In the genomic region with DNA sequence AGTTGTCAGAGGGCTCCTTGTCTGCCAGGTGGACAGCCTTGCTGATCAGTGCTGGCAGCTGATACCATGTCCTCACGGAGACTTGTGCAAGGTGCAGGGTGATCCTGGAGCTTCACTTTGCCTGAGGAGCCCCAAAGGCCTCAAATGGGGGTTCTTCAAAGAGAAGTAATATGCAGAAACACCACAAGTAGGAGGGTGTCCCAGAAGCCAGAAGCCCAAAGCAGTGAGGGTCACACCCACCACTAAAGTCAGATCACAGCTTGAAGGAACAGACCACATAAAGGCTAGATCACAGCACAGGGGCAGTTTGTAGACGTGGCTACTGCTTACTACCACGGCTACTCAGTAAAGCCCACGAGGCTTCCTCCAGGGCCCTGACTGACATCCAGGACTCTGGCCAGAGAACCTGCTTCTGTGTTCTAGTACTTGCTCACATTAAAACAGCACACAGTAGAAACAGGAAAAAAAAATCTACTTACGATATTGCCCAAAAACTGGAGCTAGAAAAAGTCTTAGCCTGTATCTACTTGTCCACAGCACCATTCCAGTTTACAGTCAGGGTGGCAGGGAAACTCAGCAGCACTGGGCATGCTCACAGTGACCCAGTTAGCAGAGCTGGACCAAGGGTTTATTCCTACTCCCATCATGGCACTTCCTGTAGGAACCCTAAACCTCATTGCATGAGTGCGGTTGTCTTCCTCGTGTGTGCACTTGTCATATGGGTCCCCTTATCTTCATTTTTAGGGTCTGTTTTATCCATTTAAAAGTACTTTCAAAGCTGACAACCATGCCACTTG, we compare ENCODE assay signal across 10 mouse cellular contexts. TPM values are rescaled to one million over a fixed set of nuclear protein-coding genes. Genes with fewer than 3 reads are reported as not detected.
DNase-seq lines count a peak whose midpoint lies in the region; ATAC-seq lines count a peak whose summit lies in the region.
"Had no signal": no experiment of that assay in that cellular context is flagged by ENCODE, and none has a peak within 500 bp of the region (broad histone marks: within the 10 kb centered on the region; RNA-seq: fewer than 3 reads in every experiment).

No protein-coding gene starts in this region.

- intact Hi-C loops in gastrocnemius, postnatal 14 days (cut with DNase I; ENCODE audit: low total_unique reads): no loop called here

- no peak overlapping the region for H3K4me3 ChIP-seq in embryonic facial prominence, embryonic 14.5 days (ENCODE audit: low read depth, low read length)
- no peak overlapping the region for H3K4me3 ChIP-seq in liver, embryonic 11.5 days (ENCODE audit: low read depth, low read length)
- H3K4me3 ChIP-seq: embryonic facial prominence, embryonic 13.5 days; limb, embryonic 15.5 days had no signal

- no peaks in the 10 kb centered on the region for H3K36me3 ChIP-seq in embryonic facial prominence, embryonic 14.5 days (ENCODE audit: control insufficient read depth, insufficient read depth, low read length)
- H3K36me3 ChIP-seq in liver, embryonic 11.5 days (ENCODE audit: control insufficient read depth, insufficient read depth, low read length): no peaks in the 10 kb centered on the region
- H3K36me3 ChIP-seq: embryonic facial prominence, embryonic 13.5 days; limb, embryonic 15.5 days had no signal

- H3K4me2 ChIP-seq in embryonic facial prominence, embryonic 14.5 days (ENCODE audit: low read depth, low read length): no peak overlapping the region
- H3K4me2 ChIP-seq in liver, embryonic 11.5 days: peak overlapping the region; percentile 48
- H3K4me2 ChIP-seq: embryonic facial prominence, embryonic 13.5 days; limb, embryonic 15.5 days had no signal

- H3K27ac ChIP-seq in embryonic facial prominence, embryonic 14.5 days (replicated peaks; ENCODE audit: low read depth, low read length): 0 out of 2 replicates have a peak overlapping the region, but pooled peaks have one; percentile 64
- H3K27ac ChIP-seq in liver, embryonic 11.5 days (ENCODE audit: low read depth, low read length): peak overlapping the region; percentile 47

- no peaks in the 10 kb centered on the region for H3K9me3 ChIP-seq in embryonic facial prominence, embryonic 14.5 days (ENCODE audit: control insufficient read depth, low read length)
- no peaks in the 10 kb centered on the region for H3K9me3 ChIP-seq in liver, embryonic 11.5 days (ENCODE audit: control insufficient read depth, low read length)
- H3K9me3 ChIP-seq: embryonic facial prominence, embryonic 13.5 days; limb, embryonic 15.5 days had no signal

- ATAC-seq in embryonic facial prominence, embryonic 14.5 days (ENCODE audit: low read depth): no peak
- peak; percentile 74 for ATAC-seq in liver, embryonic 11.5 days (replicated peaks; ENCODE audit: low FRiP score)

- no peak overlapping the region for H3K9ac ChIP-seq in embryonic facial prominence, embryonic 14.5 days (ENCODE audit: low read depth, low read length)
- 0 out of 2 replicates have a peak overlapping the region, but pooled peaks have one; percentile 16 for H3K9ac ChIP-seq in liver, embryonic 11.5 days (ENCODE audit: low read depth, low read length)
- H3K9ac ChIP-seq: embryonic facial prominence, embryonic 13.5 days; limb, embryonic 15.5 days had no signal

- peak; percentile 92 for DNase-seq in heart, adult 11 months
- no peak for DNase-seq in heart, adult 9 months (ENCODE audit: low spot score in 2 of 2)
- peak; percentile 5 for DNase-seq in 3T3-L1 (ENCODE audit: low read depth, low spot score)
- no peak for DNase-seq in embryonic facial prominence, embryonic 14.5 days (ENCODE audit: low spot score)
- DNase-seq in liver, embryonic 11.5 days (ENCODE audit: low spot score): no peak
- DNase-seq in T-cell, adult 2 months (ENCODE audit: low spot score): no peak
- no peak for DNase-seq in urinary bladder, postnatal 14 days (ENCODE audit: low spot score)
- DNase-seq in gastrocnemius, postnatal 14 days: no peak

- WGBS in embryonic facial prominence, embryonic 14.5 days: 63% methylated on average over 7 of the region's 7 CpGs
- 53% methylated on average over 7 of the region's 7 CpGs for WGBS in liver, embryonic 11.5 days

- H3K4me1 ChIP-seq in embryonic facial prominence, embryonic 14.5 days (ENCODE audit: control insufficient read depth, insufficient read depth, low read length): peaks cover 17% of the 10 kb centered on the region
- H3K4me1 ChIP-seq in liver, embryonic 11.5 days (replicated peaks; ENCODE audit: control insufficient read depth, insufficient read depth, low read length): peaks cover 33% of the 10 kb centered on the region

- no peaks in the 10 kb centered on the region for H3K27me3 ChIP-seq in embryonic facial prominence, embryonic 14.5 days (replicated peaks; ENCODE audit: control insufficient read depth, insufficient read depth, low read length)
- H3K27me3 ChIP-seq in liver, embryonic 11.5 days (replicated peaks; ENCODE audit: control insufficient read depth, insufficient read depth, low read length): no peaks in the 10 kb centered on the region
- H3K27me3 ChIP-seq: embryonic facial prominence, embryonic 13.5 days; limb, embryonic 15.5 days had no signal

RNA-seq across cellular contexts. Expression of gene Wdfy2, which starts 41.4 kb away (rescaled TPM):
- polyA plus RNA-seq in embryonic facial prominence, embryonic 14.5 days (2014; fragmentation: Nextera tagmentation; extraction: Ambion mirVana): 11.6 and 13.7 TPM in 2 replicates
- 6.0 and 6.7 TPM in 2 replicates for polyA plus RNA-seq in liver, embryonic 11.5 days (2014; fragmentation: Nextera tagmentation; extraction: Ambion mirVana)
- 1 to 10 TPM; 7.4 to 7.8 TPM for total RNA-seq in gastrocnemius, postnatal 14 days (2021)

Comparison
In these comparisons a context has a peak if more than half of its experiments do, and no peak if none do; other contexts are left out.
1. DNase-seq: peak in heart, adult 11 months (single experiment) and 3T3-L1 (single experiment); none in heart, adult 9 months (0 of 2), embryonic facial prominence, embryonic 14.5 days (single experiment), liver, embryonic 11.5 days (single experiment), T-cell, adult 2 months (single experiment), urinary bladder, postnatal 14 days (single experiment) and gastrocnemius, postnatal 14 days (single experiment).